Mouse (Mus musculus): Measurements from ENCODE around the gene Fastkd5.

DNA sequence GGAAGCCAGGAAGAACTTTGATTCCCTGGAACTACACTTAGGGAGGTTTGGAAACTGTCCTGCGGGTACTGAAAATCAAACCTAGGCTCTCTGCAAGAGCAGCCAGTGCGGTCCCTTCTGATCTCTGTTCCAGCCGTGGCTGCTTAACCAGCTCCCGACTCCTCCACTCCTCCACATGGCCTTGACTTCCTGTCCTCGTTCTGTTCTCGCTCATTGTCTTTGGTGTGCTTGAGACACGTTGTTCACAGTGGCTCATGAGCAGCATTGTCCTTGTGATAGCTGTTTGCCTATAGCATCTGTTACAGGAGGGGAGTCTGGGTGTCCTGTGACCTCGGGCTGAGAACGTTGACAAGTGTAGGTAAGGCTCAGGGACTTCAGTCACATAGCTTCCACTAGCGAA is 47.4 kb upstream of the Fastkd5 start:
- no peak for TF ChIP-seq CTCF (IDR thresholded peaks at IDR 0.05; ENCODE audit: borderline replicate concordance, extremely low read depth, insufficient read depth, insufficient read length)
- TF ChIP-seq POLR2A (IDR thresholded peaks at IDR 0.05; ENCODE audit: borderline replicate concordance, extremely low read depth, insufficient read depth, insufficient read length, poor library complexity, severe bottlenecking), result no peak
